Mouse (Mus musculus): Measurements from ENCODE around the gene Lims1. TPM values are rescaled to one million over a fixed set of nuclear protein-coding genes. Genes with fewer than 3 reads are reported as not detected.

The Lims1 gene
- total and polyA plus RNA-seq, 3 experiments = 40.4 to 74.7 (median 40.7) TPM

DNA sequence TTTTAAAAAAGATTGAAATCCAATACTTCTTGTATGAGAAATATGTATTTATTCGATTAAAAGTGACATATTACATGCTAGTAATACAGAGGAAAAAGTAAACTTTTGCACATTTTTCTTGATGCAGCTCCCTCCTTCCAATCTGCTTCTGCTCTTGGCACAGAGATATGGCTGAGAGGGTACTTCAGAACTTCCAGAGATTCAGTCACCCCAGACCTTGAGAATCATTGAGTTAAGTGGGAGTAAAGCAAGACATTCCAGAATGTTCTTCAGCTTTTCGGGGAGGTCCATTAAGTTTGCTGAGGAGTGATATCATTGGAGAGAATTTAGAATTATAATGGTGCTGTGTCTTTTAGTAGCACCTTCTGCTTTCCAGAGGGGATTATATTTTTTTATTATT is 72.5 kb downstream of the Lims1 start:
- dilution Hi-C loops (cut with MboI; ENCODE audit: extremely low pct_ligation_motif_present, extremely low pct_unique_long_range_greater_than_20kb, low sequenced_read_pairs) (no loop called here), in situ Hi-C loops (cut with MboI; ENCODE audit: low pct_ligation_motif_present, low pct_unique_long_range_greater_than_20kb, low sequenced_read_pairs) (no loop called here)
- Histone ChIP-seq H3K4me1 (ENCODE audit: control insufficient read depth in 1 of 2, insufficient read depth in 2 of 2) (peaks cover 3 to 46% of the 10 kb centered on the region in 2 experiments; a peak in 3 of 4 replicates), H3K9me3 (replicated peaks; ENCODE audit: low read length) (no peaks in the 10 kb centered on the region), H3K27ac (ENCODE audit: insufficient read depth, low read depth) (no peak overlapping the region), H3K79me2 (replicated peaks; ENCODE audit: control insufficient read depth, extremely low read depth, insufficient read depth, poor library complexity, severe bottlenecking) (peaks cover 50% of the 10 kb centered on the region), H3K9ac (ENCODE audit: insufficient read depth, low read depth) (no peak overlapping the region), H3K4me3 (replicated peaks in 1 of 3; ENCODE audit: low read depth in 2 of 3, low read length in 2 of 3, poor library complexity in 1 of 3) (no peak overlapping the region), H3K27me3 (replicated peaks) (no peaks in the 10 kb centered on the region), H3K36me3 (replicated peaks in 1 of 2; ENCODE audit: control insufficient read depth in 1 of 2, insufficient read depth in 1 of 2, low read length in 1 of 2) (peaks cover 14 to 50% of the 10 kb centered on the region in 2 experiments), H3K4me2 (ENCODE audit: insufficient read depth, low read depth, poor library complexity, severe bottlenecking) (no peak overlapping the region)
- no peak for TF ChIP-seq POLR2AphosphoS2 (IDR thresholded peaks at IDR 0.05; ENCODE audit: low read depth, low read length)
- TF ChIP-seq JUND (conservative IDR thresholded peaks at IDR 0.05; ENCODE audit: low read depth, low read length) = no peak
- TF ChIP-seq NRF1 (IDR thresholded peaks at IDR 0.05; ENCODE audit: low read depth, low read length) = no peak
- no peak for TF ChIP-seq TCF12 (IDR thresholded peaks at IDR 0.05; ENCODE audit: low read depth, low read length)
- no peak for TF ChIP-seq BHLHE40 (IDR thresholded peaks at IDR 0.05; ENCODE audit: low read depth, low read length)
- TF ChIP-seq MYC (IDR thresholded peaks at IDR 0.05; ENCODE audit: low read depth, low read length) = no peak
- DNase-seq (ENCODE audit: extremely low read depth) = no peak

GRCm38 (mm10) chr10:58396600-58396999 is 73.3 kb downstream of the Lims1 start:
- TF ChIP-seq MEF2A (IDR thresholded peaks at IDR 0.05; ENCODE audit: borderline replicate concordance, low read depth, low read length) (no peak), ELF1 (IDR thresholded peaks at IDR 0.05; ENCODE audit: low read depth, low read length) (no peak), GABPA (IDR thresholded peaks at IDR 0.05; ENCODE audit: insufficient replicate concordance, low read depth, low read length) (no peak), NRF1 (IDR thresholded peaks at IDR 0.05; ENCODE audit: low read depth, low read length) (no peak), JUN (IDR thresholded peaks at IDR 0.05; ENCODE audit: insufficient read depth, low read depth, low read length) (no peak), TCF12 (IDR thresholded peaks at IDR 0.05; ENCODE audit: low read depth, low read length) (no peak), PAX5 (IDR thresholded peaks at IDR 0.05; ENCODE audit: low read length) (no peak)
- Histone ChIP-seq H3K36me3 (replicated peaks in 1 of 2; ENCODE audit: control insufficient read depth in 1 of 2, insufficient read depth in 1 of 2, low read length in 1 of 2) (peaks cover 23 to 59% of the 10 kb centered on the region in 2 experiments), H3K27me3 (replicated peaks) (no peaks in the 10 kb centered on the region), H3K4me2 (ENCODE audit: insufficient read depth, low read depth, poor library complexity, severe bottlenecking) (no peak overlapping the region), H3K4me3 (replicated peaks in 1 of 3; ENCODE audit: low read depth in 2 of 3, low read length in 2 of 3, poor library complexity in 1 of 3) (no peak overlapping the region), H3K79me2 (replicated peaks; ENCODE audit: control insufficient read depth, extremely low read depth, insufficient read depth, poor library complexity, severe bottlenecking) (peaks cover 41% of the 10 kb centered on the region), H3K9ac (ENCODE audit: insufficient read depth, low read depth) (no peak overlapping the region), H3K4me1 (ENCODE audit: control insufficient read depth in 1 of 2, insufficient read depth in 2 of 2) (peaks cover under 1 to 39% of the 10 kb centered on the region in 2 experiments; a peak in 3 of 4 replicates), H3K27ac (ENCODE audit: insufficient read depth, low read depth) (no peak overlapping the region), H3K9me3 (replicated peaks; ENCODE audit: low read length) (no peaks in the 10 kb centered on the region)
- dilution Hi-C loops (cut with MboI; ENCODE audit: extremely low pct_ligation_motif_present, extremely low pct_unique_long_range_greater_than_20kb, low sequenced_read_pairs) (no loop called here), in situ Hi-C loops (cut with MboI; ENCODE audit: low pct_ligation_motif_present, low pct_unique_long_range_greater_than_20kb, low sequenced_read_pairs) (no loop called here)
- DNase-seq (ENCODE audit: extremely low read depth) = no peak

- Histone ChIP-seq H3K4me2 (ENCODE audit: insufficient read depth, low read depth, poor library complexity, severe bottlenecking) (no peak overlapping the region), H3K27ac (ENCODE audit: insufficient read depth, low read depth) (no peak overlapping the region), H3K27me3 (replicated peaks) (no peaks in the 10 kb centered on the region), H3K4me1 (ENCODE audit: control insufficient read depth in 1 of 2, insufficient read depth in 2 of 2) (peaks cover 0 to 15% of the 10 kb centered on the region in 2 experiments; a peak in 1 of 4 replicates), H3K79me2 (replicated peaks; ENCODE audit: control insufficient read depth, extremely low read depth, insufficient read depth, poor library complexity, severe bottlenecking) (peaks cover 21% of the 10 kb centered on the region), H3K36me3 (replicated peaks in 1 of 2; ENCODE audit: control insufficient read depth in 1 of 2, insufficient read depth in 1 of 2, low read length in 1 of 2) (peaks cover 38 to 77% of the 10 kb centered on the region in 2 experiments), H3K9ac (ENCODE audit: insufficient read depth, low read depth) (no peak overlapping the region), H3K9me3 (replicated peaks; ENCODE audit: low read length) (no peaks in the 10 kb centered on the region), H3K4me3 (replicated peaks in 1 of 3; ENCODE audit: low read depth in 2 of 3, low read length in 2 of 3, poor library complexity in 1 of 3) (no peak overlapping the region)
- TF ChIP-seq ZNF384 (IDR thresholded peaks at IDR 0.05; ENCODE audit: low read depth, low read length) = no peak
- TF ChIP-seq POLR2A (IDR thresholded peaks at IDR 0.05; ENCODE audit: low read depth, low read length) = no peak
- no peak for TF ChIP-seq MXI1 (IDR thresholded peaks at IDR 0.05; ENCODE audit: low read depth, low read length)
- TF ChIP-seq UBTF (IDR thresholded peaks at IDR 0.05; ENCODE audit: low read depth, low read length) = no peak
- TF ChIP-seq IRF4 (IDR thresholded peaks at IDR 0.05; ENCODE audit: low read depth, low read length) = no peak
- TF ChIP-seq ZMIZ1 (IDR thresholded peaks at IDR 0.05; ENCODE audit: low read depth, low read length) = no peak
- TF ChIP-seq CHD1 (IDR thresholded peaks at IDR 0.05; ENCODE audit: low read depth, low read length) = no peak
- TF ChIP-seq MAFK (IDR thresholded peaks at IDR 0.05; ENCODE audit: insufficient replicate concordance, low read length) = no peak
- TF ChIP-seq ETS1 (conservative IDR thresholded peaks at IDR 0.05; ENCODE audit: low read depth, low read length) = no peak
- TF ChIP-seq GABPA (IDR thresholded peaks at IDR 0.05; ENCODE audit: insufficient replicate concordance, low read depth, low read length) = no peak
- no peak for TF ChIP-seq USF2 (conservative IDR thresholded peaks at IDR 0.05; ENCODE audit: low read depth, low read length)
- TF ChIP-seq MAX (IDR thresholded peaks at IDR 0.05; ENCODE audit: low read length) = no peak
- no peak for TF ChIP-seq MYC (IDR thresholded peaks at IDR 0.05; ENCODE audit: low read depth, low read length)
- TF ChIP-seq HCFC1 (IDR thresholded peaks at IDR 0.05; ENCODE audit: low read depth, low read length) = no peak
- no peak for TF ChIP-seq NELFE (IDR thresholded peaks at IDR 0.05; ENCODE audit: low read depth, low read length)
- no peak for TF ChIP-seq E2F4 (IDR thresholded peaks at IDR 0.05; ENCODE audit: insufficient replicate concordance, low read depth, low read length)
- no peak for TF ChIP-seq CTCF (conservative IDR thresholded peaks at IDR 0.05 in 1 of 2, IDR thresholded peaks at IDR 0.05 in 1 of 2; ENCODE audit: low read depth in 2 of 2, low read length in 2 of 2)
- dilution Hi-C loops (cut with MboI; ENCODE audit: extremely low pct_ligation_motif_present, extremely low pct_unique_long_range_greater_than_20kb, low sequenced_read_pairs) = no loop called here
- no peak for DNase-seq (ENCODE audit: extremely low read depth)
- in situ Hi-C loops (cut with MboI; ENCODE audit: low pct_ligation_motif_present, low pct_unique_long_range_greater_than_20kb, low sequenced_read_pairs) = no loop called here
Measured at GRCm38 (mm10) chr10:58398941-58399340, 75.7 kb downstream of the Lims1 start.
